ENCODE assay signal across 24 mouse cellular contexts in the genomic region with DNA sequence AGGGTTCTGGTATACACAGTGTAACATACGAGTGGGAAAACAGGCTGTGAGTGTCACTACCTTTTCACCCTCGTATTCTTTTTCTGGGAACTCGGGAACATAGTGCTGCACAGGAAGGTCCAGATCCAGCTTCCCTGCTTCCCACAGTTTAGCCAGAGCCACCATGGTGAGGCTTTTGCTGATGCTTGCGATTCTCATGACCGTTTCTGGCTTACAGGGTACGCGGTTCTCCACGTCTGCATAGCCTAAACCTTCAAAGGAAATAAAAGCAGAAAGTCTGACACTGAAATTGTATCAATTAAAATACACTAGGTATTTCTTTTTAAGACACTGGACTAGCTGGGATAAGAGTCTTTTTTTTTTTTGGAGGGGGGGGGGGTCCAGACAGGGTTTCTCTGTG. TPM values are rescaled to one million over a fixed set of nuclear protein-coding genes. Genes with fewer than 3 reads are reported as not detected.
DNase-seq lines count a peak whose midpoint lies in the region; ATAC-seq and TF ChIP-seq lines count a peak whose summit lies in the region.
"Had no signal": no experiment of that assay in that cellular context is flagged by ENCODE, and none has a peak within 500 bp of the region (broad histone marks: within the 10 kb centered on the region; RNA-seq: fewer than 3 reads in every experiment).

No protein-coding gene starts in this region.

- no peak overlapping the region for H3K27ac ChIP-seq in heart, embryonic 11.5 days (ENCODE audit: low read depth, low read length)
- H3K27ac ChIP-seq in liver, postnatal 0 days (ENCODE audit: low read depth) = no peak overlapping the region
- no peak overlapping the region for H3K27ac ChIP-seq in liver, embryonic 11.5 days (ENCODE audit: low read depth, low read length)
- H3K27ac ChIP-seq: embryonic facial prominence, embryonic 10.5 days; embryonic facial prominence, embryonic 12.5 days; forebrain, embryonic 13.5 days; forebrain, embryonic 15.5 days had no signal

- no peaks in the 10 kb centered on the region for H3K9me3 ChIP-seq in heart, embryonic 11.5 days (replicated peaks; ENCODE audit: control insufficient read depth, low read length)
- no peaks in the 10 kb centered on the region for H3K9me3 ChIP-seq in liver, postnatal 0 days (ENCODE audit: low read length)
- no peaks in the 10 kb centered on the region for H3K9me3 ChIP-seq in liver, embryonic 11.5 days (ENCODE audit: control insufficient read depth, low read length)
- H3K9me3 ChIP-seq: embryonic facial prominence, embryonic 10.5 days; embryonic facial prominence, embryonic 12.5 days; forebrain, embryonic 13.5 days; forebrain, embryonic 15.5 days; G1E had no signal

- H3K4me2 ChIP-seq in heart, embryonic 11.5 days = no peak overlapping the region
- no peak overlapping the region for H3K4me2 ChIP-seq in liver, postnatal 0 days (ENCODE audit: low read depth, low read length)
- no peak overlapping the region for H3K4me2 ChIP-seq in liver, embryonic 11.5 days
- H3K4me2 ChIP-seq: embryonic facial prominence, embryonic 12.5 days; forebrain, embryonic 13.5 days; forebrain, embryonic 15.5 days had no signal

- DNase-seq in heart, adult 11 months = peak; percentile 61
- DNase-seq in liver, postnatal 0 days = peak; percentile 4
- DNase-seq in liver, embryonic 11.5 days (ENCODE audit: low spot score) = no peak
- DNase-seq in testis, postnatal 10 days (ENCODE audit: low spot score) = peak; percentile 8
- no peak for DNase-seq in testis, postnatal 14 days (ENCODE audit: low spot score)
- DNase-seq: adrenal gland, adult 8-10 months; adrenal gland, postnatal 14 days; adrenal gland, postnatal 36 days; B cell, adult 2 months; cerebellum, adult 11-12 months; cerebellum, adult 2 months; cerebellum, adult 9-10 months; cerebellum, postnatal 10 days; cerebellum, postnatal 25 days had no signal

- H3K9ac ChIP-seq in heart, embryonic 11.5 days (ENCODE audit: low read depth, low read length) = no peak overlapping the region
- H3K9ac ChIP-seq in liver, postnatal 0 days (replicated peaks) = no peak overlapping the region
- no peak overlapping the region for H3K9ac ChIP-seq in liver, embryonic 11.5 days (ENCODE audit: low read depth, low read length)
- H3K9ac ChIP-seq: embryonic facial prominence, embryonic 12.5 days; forebrain, embryonic 13.5 days; forebrain, embryonic 15.5 days had no signal

- no peak for TF ChIP-seq EP300 in liver, postnatal 0 days (IDR thresholded peaks at IDR 0.05; ENCODE audit: low read depth)

- no peak overlapping the region for H3K4me3 ChIP-seq in heart, embryonic 11.5 days (ENCODE audit: low read depth, low read length)
- no peak overlapping the region for H3K4me3 ChIP-seq in liver, postnatal 0 days (ENCODE audit: low read depth, low read length)
- H3K4me3 ChIP-seq in liver, embryonic 11.5 days (ENCODE audit: low read depth, low read length) = no peak overlapping the region
- H3K4me3 ChIP-seq: embryonic facial prominence, embryonic 10.5 days; embryonic facial prominence, embryonic 12.5 days; forebrain, embryonic 13.5 days; forebrain, embryonic 15.5 days had no signal

- no peak for TF ChIP-seq CTCF in liver, postnatal 0 days (IDR thresholded peaks at IDR 0.05; ENCODE audit: low read depth)

- H3K36me3 ChIP-seq in heart, embryonic 11.5 days (ENCODE audit: control insufficient read depth, insufficient read depth, low read length) = peaks cover 7% of the 10 kb centered on the region; the same call in 1 of the 2 replicates
- H3K36me3 ChIP-seq in liver, postnatal 0 days (replicated peaks; ENCODE audit: insufficient read depth, low read length) = peaks cover 15% of the 10 kb centered on the region
- peaks cover 2% of the 10 kb centered on the region; the same call in 1 of the 2 replicates for H3K36me3 ChIP-seq in liver, embryonic 11.5 days (ENCODE audit: control insufficient read depth, insufficient read depth, low read length)

- ATAC-seq in heart, embryonic 11.5 days (replicated peaks; ENCODE audit: insufficient number of reproducible peaks, low FRiP score, low TSS enrichment) = no peak
- ATAC-seq in liver, postnatal 0 days = no peak
- ATAC-seq in liver, embryonic 11.5 days (replicated peaks; ENCODE audit: low FRiP score) = no peak
- ATAC-seq: activated CD4-positive, CD25-positive, alpha-beta regulatory T cell, adult 4 months; CD4-positive, CD25-positive, alpha-beta regulatory T cell, adult 4 months; forebrain, embryonic 13.5 days; forebrain, embryonic 15.5 days; Patski had no signal

- 84% methylated on average over 8 of the region's 8 CpGs for WGBS in heart, embryonic 11.5 days (ENCODE audit: insufficient replicate concordance)
- 80% methylated on average over 8 of the region's 8 CpGs for WGBS in liver, postnatal 0 days (ENCODE audit: insufficient replicate concordance)
- WGBS in liver, embryonic 11.5 days = 87% methylated on average over 8 of the region's 8 CpGs

- H3K4me1 ChIP-seq in heart, embryonic 11.5 days (ENCODE audit: control insufficient read depth, insufficient read depth, low read length) = no peaks in the 10 kb centered on the region; the same call in 1 of the 2 replicates
- peaks cover 3% of the 10 kb centered on the region; the same call in 1 of the 2 replicates for H3K4me1 ChIP-seq in liver, postnatal 0 days (ENCODE audit: insufficient read depth)
- no peaks in the 10 kb centered on the region for H3K4me1 ChIP-seq in liver, embryonic 11.5 days (replicated peaks; ENCODE audit: control insufficient read depth, insufficient read depth, low read length)

- no peaks in the 10 kb centered on the region for H3K27me3 ChIP-seq in heart, embryonic 11.5 days (ENCODE audit: control insufficient read depth, insufficient read depth, low read length)
- H3K27me3 ChIP-seq in liver, postnatal 0 days (ENCODE audit: insufficient read depth, low read length) = no peaks in the 10 kb centered on the region
- H3K27me3 ChIP-seq in liver, embryonic 11.5 days (replicated peaks; ENCODE audit: control insufficient read depth, insufficient read depth, low read length) = no peaks in the 10 kb centered on the region
- H3K27me3 ChIP-seq: CH12.LX; embryonic facial prominence, embryonic 12.5 days; forebrain, embryonic 13.5 days; forebrain, embryonic 15.5 days; Patski had no signal

RNA-seq across cellular contexts. Expression of a gene that starts 4.2 kb away (rescaled TPM):
- polyA plus RNA-seq in heart, embryonic 11.5 days (2014; fragmentation: Nextera tagmentation; extraction: Ambion mirVana) = 12.2 and 12.3 TPM in 2 replicates
- polyA plus RNA-seq in liver, postnatal 0 days (2015; fragmentation: Nextera tagmentation; extraction: Ambion mirVana) = 13.3 and 15.2 TPM in 2 replicates
- 11.6 and 12.7 TPM in 2 replicates for polyA plus RNA-seq in liver, embryonic 11.5 days (2014; fragmentation: Nextera tagmentation; extraction: Ambion mirVana)

RNA-seq across cellular contexts. Expression of a gene that starts 25.2 kb away (rescaled TPM):
- polyA plus RNA-seq in heart, embryonic 11.5 days (2014; fragmentation: Nextera tagmentation; extraction: Ambion mirVana) = 614 and 628 TPM in 2 replicates
- polyA plus RNA-seq in liver, postnatal 0 days (2015; fragmentation: Nextera tagmentation; extraction: Ambion mirVana) = 587 and 618 TPM in 2 replicates
- 1,011 and 1,028 TPM in 2 replicates for polyA plus RNA-seq in liver, embryonic 11.5 days (2014; fragmentation: Nextera tagmentation; extraction: Ambion mirVana)

RNA-seq across cellular contexts. Expression of a gene that starts 51.6 kb away (rescaled TPM):
- 23.6 and 24.4 TPM in 2 replicates for polyA plus RNA-seq in heart, embryonic 11.5 days (2014; fragmentation: Nextera tagmentation; extraction: Ambion mirVana)
- 9.1 and 10.7 TPM in 2 replicates for polyA plus RNA-seq in liver, postnatal 0 days (2015; fragmentation: Nextera tagmentation; extraction: Ambion mirVana)
- polyA plus RNA-seq in liver, embryonic 11.5 days (2014; fragmentation: Nextera tagmentation; extraction: Ambion mirVana) = 43.1 and 44.3 TPM in 2 replicates

Comparison
In these comparisons a context has a peak if more than half of its experiments do, and no peak if none do; other contexts are left out.
1. DNase-seq: peak in heart, adult 11 months (single experiment), liver, postnatal 0 days (single experiment) and testis, postnatal 10 days (single experiment); none in liver, embryonic 11.5 days (single experiment) and testis, postnatal 14 days (single experiment).